Mouse (Mus musculus) urinary bladder, adult 2 months (tissue): ENCODE data around the gene Prdx5. TPM values are rescaled to one million over a fixed set of nuclear protein-coding genes. Genes with fewer than 3 reads are reported as not detected.
A peak's percentile ranks its signal among the peaks of the same experiment; 100 is the strongest.
"Not testable (repeated sequence)": the region's sequence is repeated elsewhere in the genome, so short reads cannot be mapped to it uniquely, and the experiment has no call there.

Experiments used
- DNase-seq: peaks from one replicate; pipeline ENCODE4 v3.0.0; 2022; ENCODE audit warnings: low spot score
- polyA plus RNA-seq: library from polyadenylated mRNA; depleted of rRNA; stranded (reverse); fragments of >200 nt; gene quantifications from 2 replicates; pipeline ENCODE4 v1.2.3, GENCODE M21; 2012

Prdx5 gene
- polyA plus RNA-seq, 1 experiment, result 425 TPM

DNA sequence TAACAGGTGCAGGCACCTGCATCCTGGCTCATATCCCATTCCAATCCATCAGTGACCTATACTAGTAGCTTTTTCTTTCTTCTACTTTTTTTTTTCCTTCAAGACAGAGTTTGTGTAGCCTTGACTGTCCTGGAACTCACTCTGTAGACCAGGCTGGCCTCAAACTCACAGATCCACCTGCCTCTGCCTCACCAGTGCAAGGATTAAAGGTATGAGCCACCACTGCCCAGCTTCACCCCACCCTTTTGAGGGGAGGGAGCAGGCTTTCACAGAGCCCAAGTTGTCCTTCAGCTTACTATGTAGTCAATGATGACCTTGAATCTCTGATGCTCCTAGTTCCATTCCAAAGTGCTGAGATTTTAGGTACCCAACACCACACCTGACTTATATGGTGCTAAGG is 9.5 kb upstream of the Prdx5 start:
- no peak for DNase-seq

DNA sequence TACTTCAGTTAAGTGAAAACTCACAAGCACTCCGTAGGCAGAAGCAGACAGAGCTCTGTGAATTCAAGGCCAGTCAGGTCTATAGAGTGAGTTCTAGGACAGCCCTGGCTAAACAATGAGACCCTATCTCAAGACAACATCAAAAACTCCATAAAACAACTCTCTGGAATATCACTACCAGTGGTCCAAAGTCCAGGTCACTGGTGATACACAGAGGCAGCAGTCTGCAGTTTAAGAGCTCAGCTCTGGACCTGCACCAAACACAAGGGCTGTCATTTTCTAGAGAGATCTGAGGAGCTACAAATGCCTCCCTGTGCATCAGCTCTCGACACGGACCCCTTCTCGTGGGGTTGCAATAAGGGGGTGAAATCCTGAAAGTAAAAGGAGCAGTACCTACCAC is 8.4 kb upstream of the Prdx5 start:
- no peak for DNase-seq

DNA sequence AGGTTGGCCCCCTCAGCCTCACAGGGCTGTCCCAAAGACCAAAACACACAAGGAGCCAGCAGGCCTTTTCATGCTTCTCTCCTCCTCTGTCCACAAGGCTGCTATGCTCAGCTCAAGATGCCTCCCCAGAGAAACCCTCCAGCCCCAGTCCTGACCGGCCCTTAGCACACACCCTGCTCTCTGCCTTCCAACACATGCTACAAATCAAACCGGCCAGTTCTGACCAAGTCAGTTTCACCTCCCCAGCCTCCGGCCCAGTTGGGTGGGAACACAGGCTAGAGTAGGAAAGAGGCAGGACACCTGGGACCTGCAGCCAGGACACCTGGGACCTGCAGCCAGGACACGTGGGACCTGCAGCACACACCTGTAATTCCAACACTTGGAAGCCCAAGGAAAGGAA is 6.6 kb upstream of the Prdx5 start:
- DNase-seq, result no peak

- DNase-seq, result no peak
Measured at GRCm38 (mm10) chr19:6915276-6915675, 5.4 kb upstream of the Prdx5 start.

DNA sequence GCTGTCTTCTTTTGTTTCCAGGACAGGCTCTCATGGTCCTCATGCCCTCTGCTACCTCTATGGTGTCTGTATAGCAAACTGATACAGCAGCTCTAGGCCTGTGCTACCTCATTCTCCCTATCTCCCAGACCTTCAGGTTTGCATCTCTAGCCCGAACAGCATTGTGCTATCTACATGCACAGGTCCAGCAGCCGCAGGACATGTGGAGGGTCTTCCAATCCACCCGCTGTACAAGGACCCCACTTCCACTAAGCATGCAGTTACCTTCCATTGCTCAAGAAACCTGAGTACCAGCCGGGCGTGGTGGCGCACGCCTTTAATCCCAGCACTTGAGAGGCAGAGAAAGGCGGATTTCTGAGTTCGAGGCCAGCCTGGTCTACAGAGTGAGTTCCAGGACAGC is 4.6 kb upstream of the Prdx5 start:
- DNase-seq, result no peak

- no peak for DNase-seq
Measured at GRCm38 (mm10) chr19:6913991-6914390, 4.1 kb upstream of the Prdx5 start.

GRCm38 (mm10) chr19:6913036-6913435 is 3.1 kb upstream of the Prdx5 start:
- DNase-seq, result no peak

DNA sequence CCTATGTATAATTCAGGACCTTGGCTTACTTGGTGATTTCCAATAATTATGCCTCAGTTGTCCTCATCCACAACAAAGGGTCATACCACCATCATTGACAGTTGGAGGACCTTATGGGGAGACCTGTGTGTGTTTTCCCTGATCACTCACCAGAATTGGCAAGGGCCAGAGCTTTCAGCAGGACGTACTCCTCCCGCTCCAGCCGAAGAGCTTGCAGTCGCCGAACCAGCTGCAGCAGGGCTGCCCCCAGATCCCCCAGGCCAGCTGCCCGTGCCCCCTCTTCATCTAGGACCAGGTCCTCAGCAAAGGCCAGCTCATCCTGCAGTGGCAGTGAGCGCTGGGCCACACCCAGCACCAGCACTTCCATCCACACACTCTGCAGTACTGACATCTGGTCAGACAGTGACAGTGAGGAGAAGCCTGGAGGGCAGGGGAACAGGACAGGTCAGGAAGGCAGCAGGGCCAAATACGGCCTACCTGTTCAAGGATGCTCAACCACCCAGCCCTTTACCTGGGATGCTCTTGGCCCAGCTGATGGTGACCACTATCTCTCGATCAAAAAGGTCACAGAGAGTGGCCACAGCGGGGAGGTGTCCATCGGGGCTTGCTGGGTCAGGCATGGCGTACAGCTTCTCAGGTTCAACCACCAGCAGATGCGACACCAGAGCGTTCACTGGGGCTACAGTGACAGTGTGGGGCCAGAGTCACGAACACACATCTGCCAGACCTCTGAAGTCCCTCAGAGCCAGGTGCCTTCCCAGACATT is 2.5 kb upstream of the Prdx5 start:
- no peak for DNase-seq

DNA sequence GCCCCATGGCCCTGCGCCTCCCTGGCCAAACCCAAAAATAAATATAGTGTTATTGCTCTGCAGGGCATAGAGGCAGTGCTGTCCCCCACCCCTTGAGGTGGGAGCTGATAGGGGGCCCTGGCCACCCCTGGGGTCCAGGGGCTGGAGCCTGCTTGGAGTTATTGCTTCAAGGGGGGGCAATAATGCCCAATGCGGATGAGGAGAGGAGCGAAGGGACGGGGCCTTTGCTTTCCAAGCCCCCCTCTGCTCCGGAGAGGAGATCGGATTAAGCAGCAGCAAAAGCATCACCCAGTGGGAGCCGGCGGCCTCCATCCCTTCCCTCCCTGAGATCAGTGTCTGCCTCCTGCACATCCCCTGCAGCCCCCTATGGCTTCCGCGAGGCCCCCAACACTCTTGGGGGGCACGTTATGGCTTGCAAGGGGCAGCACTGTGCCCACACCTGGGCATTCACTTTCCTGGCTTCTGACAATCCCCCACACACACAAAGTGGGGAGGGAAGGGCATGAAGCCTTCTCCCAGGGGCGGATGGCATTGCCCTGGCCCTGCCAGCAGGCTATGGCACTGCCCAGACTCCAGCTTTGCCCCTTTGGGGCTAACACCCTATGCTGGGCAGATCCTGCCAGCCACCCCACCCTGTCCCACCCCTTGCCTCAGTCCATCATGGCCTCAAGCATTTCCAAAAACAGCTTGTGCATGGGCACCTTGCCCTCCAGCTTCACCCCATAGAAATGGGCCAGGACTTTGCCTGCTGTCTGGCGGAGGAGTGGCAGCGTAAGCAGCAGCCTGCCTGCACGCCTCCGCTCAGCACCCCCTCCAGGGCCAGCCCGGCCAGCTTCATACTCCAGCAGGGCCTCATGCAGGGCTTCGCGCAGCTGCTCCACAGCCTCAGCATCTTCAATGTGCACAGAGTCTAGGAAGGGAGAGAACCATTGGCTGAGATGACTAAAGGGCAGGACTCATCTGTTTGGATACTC is 1.5 kb upstream of the Prdx5 start:
- no peak for DNase-seq

GRCm38 (mm10) chr19:6910306-6910705 is 400 bp upstream of the Prdx5 start:
- not testable (repeated sequence) for DNase-seq

DNA sequence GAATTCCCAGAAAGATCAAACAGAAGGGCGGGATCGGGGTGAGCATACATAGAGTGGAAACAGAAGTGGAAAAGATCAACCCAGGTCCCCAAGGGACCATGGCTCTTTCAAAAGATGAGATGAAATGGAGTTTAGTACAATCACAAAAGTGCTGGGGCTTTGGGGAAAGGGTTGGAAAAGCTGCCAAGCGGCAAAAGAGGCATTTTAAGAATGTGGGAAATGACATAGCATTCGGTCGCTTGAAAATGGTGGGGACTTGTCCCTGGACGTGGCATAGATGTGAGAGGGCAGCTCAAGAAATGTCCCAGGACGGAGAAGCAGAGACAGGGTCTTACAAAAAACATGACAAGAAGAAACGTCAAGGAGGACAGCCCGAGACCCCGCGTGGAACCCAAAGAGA is 885 bp downstream of the Prdx5 start:
- no peak for DNase-seq

DNA sequence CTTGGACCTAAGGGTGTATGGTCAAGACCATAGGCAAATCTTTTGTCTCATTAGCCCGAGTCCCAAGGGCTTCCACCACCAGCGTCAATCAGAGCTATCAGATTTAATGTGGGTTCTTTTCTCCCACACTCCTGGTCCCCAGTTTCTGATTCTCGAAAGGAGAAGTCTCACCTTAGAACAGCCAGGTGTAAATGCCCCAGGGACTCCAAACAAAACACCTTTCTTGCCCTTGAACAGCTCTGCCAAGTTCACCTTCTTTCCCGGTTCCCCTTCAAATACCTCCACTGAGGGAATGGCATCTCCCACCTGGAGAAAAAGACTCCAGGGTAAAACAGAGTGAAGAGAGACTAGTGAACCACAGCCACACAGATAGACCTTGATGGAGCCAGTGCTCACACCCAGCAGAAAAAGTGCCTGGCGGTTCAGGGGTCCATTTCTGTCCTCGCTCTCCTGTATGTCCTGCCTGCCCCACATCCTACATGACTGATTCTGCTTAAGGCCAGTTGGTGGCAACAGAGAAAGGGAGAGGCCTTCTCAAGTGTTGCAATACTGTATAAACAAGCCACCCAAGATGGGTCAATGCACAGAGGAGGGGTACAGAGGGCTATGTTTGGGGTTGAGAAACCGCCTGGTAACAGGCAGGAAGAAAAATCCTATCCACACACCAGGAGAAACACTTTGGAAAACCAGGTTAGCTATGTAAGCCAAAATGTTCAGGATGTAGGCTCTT is 1.9 kb downstream of the Prdx5 start:
- no peak for DNase-seq

- DNase-seq, result no peak
Measured at GRCm38 (mm10) chr19:6907094-6907493, 2.8 kb downstream of the Prdx5 start.

GRCm38 (mm10) chr19:6906199-6906598 is 3.7 kb downstream of the Prdx5 start:
- peak; percentile 17 for DNase-seq

GRCm38 (mm10) chr19:6905498-6906159 is 4.3 kb downstream of the Prdx5 start:
- DNase-seq, result peak; percentile 17

- no peak for DNase-seq
Measured at GRCm38 (mm10) chr19:6904846-6905245, 5.1 kb downstream of the Prdx5 start.

DNA sequence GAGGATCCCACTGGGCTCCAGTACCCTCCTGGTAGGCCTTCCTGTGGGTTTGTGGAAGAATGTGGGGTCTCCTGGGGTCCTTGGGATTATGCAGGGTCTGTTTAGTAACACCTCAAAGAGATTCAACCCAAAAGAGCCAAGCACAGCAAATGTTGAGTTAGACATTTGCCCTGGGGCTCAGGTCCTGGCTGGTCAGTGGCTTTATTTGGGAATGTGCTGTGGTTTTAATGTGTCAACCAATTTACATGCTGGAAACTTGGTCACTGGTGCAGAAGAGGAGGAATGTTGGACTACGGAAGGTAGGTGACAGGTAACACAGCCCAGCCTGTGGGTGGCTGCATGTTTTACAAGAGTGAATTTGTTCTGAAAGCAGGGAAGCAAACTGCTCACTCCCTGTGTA is 6.9 kb downstream of the Prdx5 start:
- DNase-seq, result no peak

GRCm38 (mm10) chr19:6899641-6900040 is 10.3 kb downstream of the Prdx5 start:
- no peak for DNase-seq

DNA sequence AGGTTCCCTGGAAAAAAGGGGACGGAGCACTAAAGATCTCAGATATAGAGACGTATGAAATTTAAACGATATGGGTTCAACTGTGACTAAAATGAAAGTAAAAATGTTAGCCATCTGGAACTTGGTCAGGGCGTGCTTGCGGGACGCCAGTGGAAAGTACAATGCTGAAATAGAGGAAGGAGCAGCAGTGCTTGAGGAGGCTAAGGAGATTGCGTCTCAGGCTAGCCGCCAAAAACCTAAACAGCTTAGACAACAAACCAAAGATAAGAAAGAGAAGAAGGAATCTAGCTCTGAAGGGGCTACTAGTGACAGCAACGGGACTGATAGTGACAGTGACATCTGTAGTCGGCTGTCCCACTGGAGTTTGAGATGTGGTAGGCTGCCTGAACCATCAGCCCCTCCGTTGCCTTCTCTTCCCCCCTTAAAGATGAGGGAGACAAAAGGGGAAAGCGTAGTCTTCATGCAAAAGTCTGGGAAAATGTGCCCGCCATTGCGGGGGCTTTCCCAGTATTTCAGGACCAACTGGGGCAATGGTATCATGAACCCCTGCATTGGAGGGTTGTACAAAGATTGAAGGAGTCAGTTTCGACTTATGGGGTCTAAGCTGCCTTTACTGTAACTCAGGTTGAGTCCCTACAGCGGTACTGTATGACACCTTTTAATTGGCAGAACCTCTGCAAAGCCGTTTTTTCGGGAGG is 14.1 kb downstream of the Prdx5 start:
- DNase-seq, result not testable (repeated sequence)

GRCm38 (mm10) chr19:6893731-6894451 is 16.0 kb downstream of the Prdx5 start:
- DNase-seq, result no peak
